Mouse (Mus musculus) intestine, embryonic 15.5 days (tissue): Measurements from ENCODE around the gene Aldh9a1. TPM values are rescaled to one million over a fixed set of nuclear protein-coding genes. Genes with fewer than 3 reads are reported as not detected.

ENCODE experiments used
- ATAC-seq: fragments of 200-750 bp; cut with Nextera tagmentation; 2 replicates; pipeline ENCODE4 v1.8.0; 2017; ENCODE audit warnings: moderate TSS enrichment, moderate library complexity
- H3K27ac ChIP-seq: fragments of 300-500 bp; sonication (generic); 2 replicates; pipeline ENCODE4 v1.5.1; 2015; ENCODE audit warnings: mild to moderate bottlenecking, inconsistent platforms
- H3K27me3 ChIP-seq: fragments of 300-500 bp; sonication (generic); replicated peaks from 2 replicates; pipeline ENCODE4 v1.6.1; 2015; ENCODE audit warnings: inconsistent platforms
- H3K36me3 ChIP-seq: fragments of 300-500 bp; sonication (generic); 2 replicates; pipeline ENCODE4 v1.6.1; 2015; ENCODE audit warnings: inconsistent platforms
- H3K4me1 ChIP-seq: fragments of 300-500 bp; sonication (generic); replicated peaks from 2 replicates; pipeline ENCODE4 v1.6.1; 2015; ENCODE audit warnings: inconsistent platforms
- H3K4me2 ChIP-seq: fragments of 300-500 bp; sonication (generic); replicated peaks from 2 replicates; pipeline ENCODE4 v1.6.1; 2015; ENCODE audit warnings: mild to moderate bottlenecking, inconsistent platforms
- H3K4me3 ChIP-seq: fragments of 300-500 bp; sonication (generic); replicated peaks from 2 replicates; pipeline ENCODE4 v1.5.1; 2015; ENCODE audit warnings: inconsistent platforms
- H3K9ac ChIP-seq: fragments of 300-500 bp; sonication (generic); 2 replicates; pipeline ENCODE4 v1.6.1; 2015; ENCODE audit warnings: inconsistent platforms
- H3K9me3 ChIP-seq: fragments of 300-500 bp; sonication (generic); 2 replicates; pipeline ENCODE4 v1.6.1; 2016; ENCODE audit warnings: inconsistent platforms
- WGBS: fragments of 180-500 bp; shearing (Covaris S2); methylation state at CpG from one replicate; pipeline ENCODE4 v1.1.7; 2015; 5-methylcytosine and 5-hydroxymethylcytosine counted together
- polyA plus RNA-seq: library from polyadenylated mRNA; unstranded; fragments of >200 nt; fragmentation: Nextera tagmentation; extraction: Ambion mirVana; gene quantifications from 2 replicates; pipeline ENCODE4 v1.2.1, GENCODE M21; 2015

Gene Aldh9a1
- polyA plus RNA-seq, 1 experiment from 2014 or later = 133 TPM

- Histone ChIP-seq H3K36me3 (peaks cover 29% of the 10 kb centered on the region), H3K4me3 (no peak overlapping the region), H3K9ac (no peak overlapping the region), H3K27me3 (no peaks in the 10 kb centered on the region), H3K4me2 (no peak overlapping the region), H3K4me1 (no peaks in the 10 kb centered on the region), H3K27ac (no peak overlapping the region), H3K9me3 (no peaks in the 10 kb centered on the region)
- no peak for ATAC-seq
- WGBS = 81% methylated on average over 9 of the region's 9 CpGs
These were observed 8.9 kb downstream of the Aldh9a1 start for GRCm38 (mm10) chr1:167358731-167359130.

DNA sequence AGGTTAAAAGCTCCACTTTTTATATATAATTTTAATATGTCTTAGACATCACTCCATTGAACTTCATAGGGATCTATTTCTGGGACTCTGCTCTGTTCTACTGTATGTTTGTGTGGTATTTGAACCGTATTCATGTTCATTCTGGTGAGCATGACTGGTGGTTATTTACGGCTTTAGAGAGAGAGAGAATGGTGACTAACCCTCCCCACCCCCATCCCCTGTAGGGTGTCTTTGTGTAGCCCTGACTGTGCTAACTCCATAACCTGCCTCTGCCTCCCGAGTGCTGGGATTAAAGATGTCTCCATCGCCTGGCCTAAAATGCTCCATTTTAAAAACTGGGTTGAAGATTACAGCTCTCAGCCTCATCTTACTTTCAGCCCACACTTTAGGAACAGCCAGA lies 10.5 kb downstream of the Aldh9a1 start:
- no peaks in the 10 kb centered on the region for H3K4me1 ChIP-seq
- H3K4me2 ChIP-seq = no peak overlapping the region
- H3K27ac ChIP-seq = no peak overlapping the region
- H3K27me3 ChIP-seq = no peaks in the 10 kb centered on the region
- no peak overlapping the region for H3K9ac ChIP-seq
- no peak overlapping the region for H3K4me3 ChIP-seq
- peaks cover 22% of the 10 kb centered on the region for H3K36me3 ChIP-seq
- 88% methylated on average over 4 of the region's 4 CpGs for whole genome bisulfite sequencing
- ATAC-seq = no peak
- no peaks in the 10 kb centered on the region for H3K9me3 ChIP-seq

- H3K27ac ChIP-seq = no peak overlapping the region
- H3K4me3 ChIP-seq = no peak overlapping the region
- H3K9me3 ChIP-seq = no peaks in the 10 kb centered on the region
- WGBS = 74% methylated on average over 4 of the region's 4 CpGs
- no peak overlapping the region for H3K9ac ChIP-seq
- no peak for ATAC-seq
- no peaks in the 10 kb centered on the region for H3K27me3 ChIP-seq
- H3K4me2 ChIP-seq = no peak overlapping the region
- peaks cover 18% of the 10 kb centered on the region for H3K36me3 ChIP-seq
- H3K4me1 ChIP-seq = no peaks in the 10 kb centered on the region
These were observed 13.0 kb downstream of the Aldh9a1 start for GRCm38 (mm10) chr1:167362819-167363218.

DNA sequence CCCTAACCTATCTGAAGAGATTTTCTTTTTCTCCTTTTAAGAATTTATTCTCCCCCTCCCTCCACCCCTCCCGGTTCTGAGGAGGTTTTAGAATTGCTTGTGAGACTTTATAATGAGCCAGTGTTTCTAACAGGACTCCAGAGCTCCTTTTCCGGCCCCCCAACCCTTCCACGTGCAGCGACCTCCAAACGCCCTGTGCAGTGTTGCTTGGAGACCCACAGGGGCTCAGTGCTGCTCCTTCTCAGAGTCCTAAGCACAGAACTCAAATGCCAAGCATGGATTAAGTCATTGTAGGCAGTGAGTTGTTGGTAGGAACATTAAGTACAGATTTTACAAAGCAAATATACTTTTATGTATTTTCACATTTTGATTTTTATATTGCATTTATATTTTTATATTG lies 13.5 kb downstream of the Aldh9a1 start:
- Histone ChIP-seq H3K4me3 (no peak overlapping the region), H3K4me2 (no peak overlapping the region), H3K27ac (no peak overlapping the region), H3K36me3 (peaks cover 18% of the 10 kb centered on the region), H3K27me3 (no peaks in the 10 kb centered on the region), H3K9me3 (no peaks in the 10 kb centered on the region), H3K9ac (no peak overlapping the region), H3K4me1 (no peaks in the 10 kb centered on the region)
- WGBS = 63% methylated on average over 5 of the region's 5 CpGs
- no peak for ATAC-seq

DNA sequence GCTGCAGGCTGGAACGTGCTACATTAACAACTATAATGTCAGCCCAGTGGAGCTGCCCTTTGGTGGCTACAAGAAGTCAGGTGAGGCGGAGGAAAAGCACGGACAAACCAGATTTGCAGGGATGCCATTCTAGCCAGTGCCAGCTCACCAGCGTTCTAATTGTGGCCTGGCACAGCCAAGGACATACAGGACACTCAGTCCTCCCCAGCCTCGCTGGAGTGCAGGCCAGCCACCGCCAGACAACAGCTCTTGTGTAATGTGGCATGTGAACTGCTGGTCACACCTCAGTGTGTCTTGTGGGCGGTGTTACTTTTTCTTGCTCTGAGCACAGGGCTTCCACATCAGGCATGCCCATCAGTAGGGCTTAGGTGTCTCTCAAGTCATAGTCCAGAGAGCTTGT lies 16.0 kb downstream of the Aldh9a1 start:
- H3K27me3 ChIP-seq = no peaks in the 10 kb centered on the region
- H3K4me2 ChIP-seq = no peak overlapping the region
- H3K36me3 ChIP-seq = peaks cover 15% of the 10 kb centered on the region; the same call in 1 of the 2 replicates
- no peaks in the 10 kb centered on the region for H3K4me1 ChIP-seq
- H3K27ac ChIP-seq = no peak overlapping the region
- WGBS = 90% methylated on average over 7 of the region's 7 CpGs
- no peak overlapping the region for H3K4me3 ChIP-seq
- ATAC-seq = no peak
- no peak overlapping the region for H3K9ac ChIP-seq
- H3K9me3 ChIP-seq = no peaks in the 10 kb centered on the region

- no peak overlapping the region for H3K27ac ChIP-seq
- H3K4me3 ChIP-seq = no peak overlapping the region
- no peak for ATAC-seq
- WGBS = 88% methylated on average over 6 of the region's 6 CpGs
- no peak overlapping the region for H3K9ac ChIP-seq
- H3K9me3 ChIP-seq = no peaks in the 10 kb centered on the region
- no peaks in the 10 kb centered on the region for H3K27me3 ChIP-seq
- no peaks in the 10 kb centered on the region for H3K4me1 ChIP-seq
- no peak overlapping the region for H3K4me2 ChIP-seq
- H3K36me3 ChIP-seq = peaks cover 10% of the 10 kb centered on the region; the same call in 1 of the 2 replicates
These were observed 16.8 kb downstream of the Aldh9a1 start for GRCm38 (mm10) chr1:167366621-167367020.

- Histone ChIP-seq H3K4me1 (no peaks in the 10 kb centered on the region), H3K36me3 (peaks cover 12% of the 10 kb centered on the region; the same call in 1 of the 2 replicates), H3K27ac (no peak overlapping the region), H3K27me3 (no peaks in the 10 kb centered on the region), H3K9me3 (no peaks in the 10 kb centered on the region), H3K4me2 (no peak overlapping the region), H3K4me3 (no peak overlapping the region), H3K9ac (no peak overlapping the region)
- ATAC-seq = no peak
- WGBS = 90% methylated on average over 4 of the region's 4 CpGs
These were observed 18.2 kb downstream of the Aldh9a1 start for GRCm38 (mm10) chr1:167368018-167368417.

GRCm38 (mm10) chr1:167368513-167368912 lies 18.7 kb downstream of the Aldh9a1 start:
- no peak overlapping the region for H3K4me3 ChIP-seq
- H3K9me3 ChIP-seq = no peaks in the 10 kb centered on the region
- no peak overlapping the region for H3K4me2 ChIP-seq
- peak; percentile 48; the same call in 1 of the 2 replicates for ATAC-seq
- no peaks in the 10 kb centered on the region for H3K4me1 ChIP-seq
- H3K27me3 ChIP-seq = no peaks in the 10 kb centered on the region
- H3K9ac ChIP-seq = no peak overlapping the region
- no peak overlapping the region for H3K27ac ChIP-seq
- peaks cover 10% of the 10 kb centered on the region; the same call in 1 of the 2 replicates for H3K36me3 ChIP-seq
- 76% methylated on average over 7 of the region's 7 CpGs for WGBS

DNA sequence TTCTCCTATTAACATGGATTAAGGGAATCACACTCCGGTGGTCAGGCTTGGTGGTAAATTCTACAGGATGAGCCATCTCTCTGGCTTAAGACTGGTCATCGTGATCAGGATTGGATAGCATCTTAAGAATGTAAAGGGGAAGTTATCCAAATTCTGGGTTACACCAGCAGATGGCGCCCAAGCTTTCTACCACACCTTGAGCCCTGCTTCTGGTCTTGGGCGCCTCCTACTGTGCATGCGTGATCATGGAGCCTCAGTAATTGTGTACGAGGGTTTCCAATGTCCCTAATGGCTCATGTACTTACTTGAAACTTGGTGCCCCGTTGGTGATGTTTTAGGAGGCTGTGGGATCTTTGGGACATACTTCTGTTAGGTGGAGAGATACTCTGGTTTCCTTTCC lies 20.1 kb downstream of the Aldh9a1 start:
- H3K9ac ChIP-seq = no peak overlapping the region
- peaks cover 10% of the 10 kb centered on the region; the same call in 1 of the 2 replicates for H3K36me3 ChIP-seq
- WGBS = 10% methylated on average over 7 of the region's 7 CpGs
- ATAC-seq = peak; percentile 42; the same call in 1 of the 2 replicates
- H3K27ac ChIP-seq = no peak overlapping the region
- H3K4me1 ChIP-seq = 0 out of 2 replicates have a peak, but pooled peaks cover 3% of the 10 kb centered on the region
- H3K9me3 ChIP-seq = no peaks in the 10 kb centered on the region
- no peaks in the 10 kb centered on the region for H3K27me3 ChIP-seq
- H3K4me2 ChIP-seq = no peak overlapping the region
- no peak overlapping the region for H3K4me3 ChIP-seq

DNA sequence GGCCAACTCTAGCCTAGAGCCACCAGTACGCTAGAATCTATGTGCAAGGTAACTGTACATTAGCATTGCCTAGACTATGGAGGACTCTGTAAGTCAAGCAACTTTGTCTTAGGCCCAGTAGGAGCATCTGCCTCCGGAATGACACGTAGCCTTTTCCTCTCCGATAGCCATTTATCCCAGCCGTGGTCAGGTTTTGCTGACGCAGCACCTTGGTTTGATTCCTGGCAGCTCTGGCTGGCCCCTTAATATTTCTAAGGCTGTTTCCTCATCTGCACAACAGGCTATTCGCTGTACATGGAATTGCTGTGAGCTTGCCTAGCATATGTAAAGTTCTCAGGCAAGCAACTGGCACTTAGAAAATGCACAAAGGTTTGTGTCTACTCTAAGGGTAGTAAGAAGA lies 22.9 kb downstream of the Aldh9a1 start:
- no peak for ATAC-seq
- Histone ChIP-seq H3K4me2 (no peak overlapping the region), H3K27me3 (no peaks in the 10 kb centered on the region), H3K36me3 (peaks cover 2% of the 10 kb centered on the region; the same call in 1 of the 2 replicates), H3K9me3 (no peaks in the 10 kb centered on the region), H3K4me1 (0 out of 2 replicates have a peak, but pooled peaks cover 3% of the 10 kb centered on the region), H3K4me3 (no peak overlapping the region), H3K9ac (no peak overlapping the region), H3K27ac (no peak overlapping the region)
- 93% methylated on average over 7 of the region's 7 CpGs for WGBS

GRCm38 (mm10) chr1:167374003-167374784 lies 24.4 kb downstream of the Aldh9a1 start:
- 21% methylated on average over 15 of the region's 15 CpGs for WGBS
- ATAC-seq = peak; percentile 78
- H3K27ac ChIP-seq = no peak overlapping the region

GRCm38 (mm10) chr1:167374942-167375341 lies 25.2 kb downstream of the Aldh9a1 start:
- H3K9me3 ChIP-seq = no peaks in the 10 kb centered on the region
- H3K4me2 ChIP-seq = 0 out of 2 replicates have a peak overlapping the region, but pooled peaks have one; percentile 5
- H3K27me3 ChIP-seq = no peaks in the 10 kb centered on the region
- H3K9ac ChIP-seq = no peak overlapping the region
- H3K4me3 ChIP-seq = no peak overlapping the region
- WGBS = 46% methylated on average over 2 of the region's 2 CpGs
- no peak overlapping the region for H3K27ac ChIP-seq
- ATAC-seq = peak; percentile 11; the same call in 1 of the 2 replicates
- 0 out of 2 replicates have a peak, but pooled peaks cover 2% of the 10 kb centered on the region for H3K36me3 ChIP-seq
- H3K4me1 ChIP-seq = 0 out of 2 replicates have a peak, but pooled peaks cover 3% of the 10 kb centered on the region

More at GRCm38 (mm10) chr1:167374003-167374784, 24.4 kb downstream of the Aldh9a1 start:
- no peak overlapping the region for H3K9ac ChIP-seq
- H3K4me2 ChIP-seq = 0 out of 2 replicates have a peak overlapping the region, but pooled peaks have one; percentile 5
- no peaks in the 10 kb centered on the region for H3K27me3 ChIP-seq
- 0 out of 2 replicates have a peak, but pooled peaks cover 3% of the 10 kb centered on the region for H3K4me1 ChIP-seq
- H3K36me3 ChIP-seq = peaks cover 2% of the 10 kb centered on the region; the same call in 1 of the 2 replicates
- H3K4me3 ChIP-seq = no peak overlapping the region
- no peaks in the 10 kb centered on the region for H3K9me3 ChIP-seq
